Mouse (Mus musculus) T-helper 17 cell (primary cell): ENCODE measurements at regions not wholly inside any gene's neighbourhood (a gene's known extent, or its start where the extent isn't known, plus 50 kb on each side); places are given as distances from the start of the nearest gene placed in this dataset.

ENCODE experiments used
- in situ Hi-C, 2 experiments: fragments of 300-600 bp; cut with MboI, MseI; formaldehyde crosslinking; loops; 1 replicate in 1 of 2; 2 replicates in 1 of 2; pipeline ENCODE4 v1.15.1; 2025; ENCODE audit warnings: high pct_unique_total_duplicates in 2 of 2

DNA sequence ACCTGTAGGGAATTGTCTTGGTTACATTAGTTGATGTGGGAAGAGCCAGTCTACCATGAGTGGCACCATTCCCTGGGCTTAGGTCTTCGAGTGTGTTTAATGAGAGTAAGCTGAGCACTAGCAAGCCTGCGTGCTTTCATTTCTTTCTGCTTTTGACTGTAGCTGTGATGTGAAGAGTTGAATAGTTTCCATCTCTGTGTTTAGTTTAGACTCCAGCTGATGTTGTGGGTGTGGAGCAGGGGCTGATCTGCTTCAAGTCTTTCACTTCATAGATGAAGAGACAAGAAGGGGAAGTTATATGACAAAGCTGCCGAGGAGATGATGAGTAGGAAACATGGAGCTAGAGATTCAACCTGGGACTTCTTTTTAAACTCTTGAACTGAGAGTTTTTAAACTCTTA, 446.0 kb downstream of the Slc4a3 start:
- in situ Hi-C loops: no loop called here

DNA sequence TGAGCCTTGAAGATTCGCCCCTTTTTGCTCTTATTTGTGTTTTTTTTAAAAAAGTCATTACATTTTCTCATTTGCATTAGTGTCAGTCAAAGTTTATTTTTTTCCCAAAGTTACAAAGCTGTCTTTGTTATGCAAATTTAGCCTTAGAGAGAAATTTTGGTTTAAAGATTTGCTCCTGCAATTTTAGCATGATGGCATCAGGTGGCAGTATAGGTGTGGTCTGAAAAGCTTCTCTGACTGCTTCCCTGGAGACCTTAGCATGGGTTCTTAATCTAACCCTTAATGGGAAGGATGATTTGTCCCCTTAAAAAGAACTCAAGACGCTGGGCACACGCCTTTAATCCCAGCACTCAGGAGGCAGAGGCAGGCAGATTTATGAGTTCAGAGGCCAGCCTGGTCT, 451.2 kb downstream of the Slc4a3 start:
- in situ Hi-C loops: no loop called here

DNA sequence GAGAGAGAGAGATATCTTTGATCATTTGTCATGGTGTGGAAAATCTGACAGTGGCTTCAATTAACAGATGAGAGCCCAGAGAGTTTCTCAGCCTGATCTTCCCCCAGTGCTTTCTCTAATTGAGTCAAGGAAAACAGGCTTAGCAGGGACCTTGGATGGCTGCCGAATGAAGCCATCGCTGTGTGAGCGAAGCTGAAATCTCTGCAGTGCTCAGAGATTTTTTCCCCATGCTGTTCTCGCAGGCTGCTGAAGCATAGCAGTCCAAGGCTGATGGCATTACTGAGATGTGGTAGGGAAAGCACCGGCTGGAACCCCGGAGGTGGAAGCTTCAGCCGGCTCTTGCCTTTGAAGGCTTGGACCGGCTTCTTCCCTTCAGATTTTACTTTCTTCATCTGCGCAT, 455.1 kb downstream of the Slc4a3 start:
- in situ Hi-C loops: no loop called here

DNA sequence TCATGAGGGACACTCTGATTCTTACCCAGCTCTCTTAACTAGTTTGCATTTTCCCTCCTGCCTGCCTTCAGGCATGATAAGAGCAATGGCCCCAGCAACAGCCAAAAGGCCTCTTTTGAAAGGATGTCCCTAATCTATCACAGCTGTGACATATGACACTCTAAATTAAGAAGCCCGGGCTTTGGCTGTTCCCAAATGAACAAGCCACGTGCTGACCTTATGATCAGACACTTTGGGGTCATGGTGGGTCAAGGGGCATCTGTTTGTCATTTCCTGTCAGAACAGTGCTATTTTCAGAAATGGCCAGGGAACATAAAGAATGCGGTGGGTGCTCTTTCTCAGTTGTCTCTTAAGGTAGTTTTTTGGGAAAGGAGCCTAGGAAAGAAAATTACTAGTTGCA, 463.5 kb downstream of the Slc4a3 start:
- in situ Hi-C loops: no loop called here

DNA sequence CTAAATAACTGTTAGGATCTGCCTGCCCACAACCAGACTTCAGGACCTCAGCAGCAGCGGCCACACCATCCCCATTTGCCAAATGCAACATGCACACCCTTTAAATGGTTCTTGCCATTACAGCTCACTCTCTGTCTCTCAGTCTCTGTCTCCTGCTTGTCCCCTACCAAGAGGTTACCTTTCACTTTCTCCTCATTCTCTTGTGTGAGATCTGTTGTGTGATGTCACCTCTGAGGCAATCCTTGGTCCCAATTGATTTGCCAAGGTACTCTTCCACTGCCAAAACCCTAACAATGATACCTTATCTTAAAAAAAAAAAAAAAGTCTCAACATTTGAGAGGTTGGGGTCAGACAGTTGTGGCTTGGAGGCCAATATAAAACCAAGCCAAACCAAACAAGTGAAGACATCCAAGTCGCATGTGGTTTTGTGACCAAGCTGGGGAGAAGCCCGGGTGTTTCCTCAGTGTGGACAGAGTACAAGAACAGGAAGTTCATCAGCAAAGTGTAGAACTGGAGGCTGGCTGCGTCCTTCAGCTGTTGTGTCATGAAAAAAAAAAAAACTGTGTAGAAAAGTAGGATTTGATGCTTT, 464.2 kb downstream of the Slc4a3 start:
- in situ Hi-C loops: no loop called here

DNA sequence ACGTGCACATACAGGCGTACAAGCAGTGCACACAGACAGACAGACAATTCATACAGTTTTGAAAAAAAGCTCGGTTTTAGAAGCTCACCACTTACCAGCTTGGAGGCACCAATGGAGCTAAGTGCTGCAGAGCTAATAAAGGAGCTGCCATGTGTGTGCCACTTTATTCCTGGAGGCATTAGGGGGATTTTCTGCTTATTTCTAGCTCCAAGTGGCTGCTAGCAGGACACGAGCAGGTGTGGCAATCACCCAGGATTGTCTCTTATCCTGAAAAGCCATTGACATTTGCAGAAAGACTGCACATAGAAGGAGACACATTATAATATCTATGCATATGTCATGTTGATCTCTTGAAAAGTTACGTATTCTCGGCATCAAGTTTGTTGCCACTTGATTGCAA, 472.5 kb downstream of the Slc4a3 start:
- in situ Hi-C loops: no loop called here

DNA sequence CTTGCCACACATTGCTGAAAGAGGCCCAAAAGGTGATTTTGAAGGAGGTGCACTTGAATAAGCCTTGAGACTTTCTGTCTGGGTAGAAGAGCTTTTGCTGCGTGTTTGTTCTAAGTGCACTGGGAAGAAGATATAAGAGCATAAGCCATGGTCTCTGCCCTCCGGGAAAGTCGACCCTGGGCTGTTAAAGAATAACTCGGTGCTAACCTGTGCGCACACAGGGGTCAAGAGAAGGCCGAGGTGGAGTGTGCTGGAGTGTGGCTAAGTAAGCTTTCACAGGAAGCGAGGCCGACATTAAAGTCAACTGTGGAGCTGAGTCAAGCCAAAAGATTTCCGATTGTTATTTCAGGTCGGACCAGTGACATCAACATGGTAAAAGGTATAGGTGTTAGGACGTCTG, 473.0 kb downstream of the Slc4a3 start:
- in situ Hi-C loops: no loop called here

DNA sequence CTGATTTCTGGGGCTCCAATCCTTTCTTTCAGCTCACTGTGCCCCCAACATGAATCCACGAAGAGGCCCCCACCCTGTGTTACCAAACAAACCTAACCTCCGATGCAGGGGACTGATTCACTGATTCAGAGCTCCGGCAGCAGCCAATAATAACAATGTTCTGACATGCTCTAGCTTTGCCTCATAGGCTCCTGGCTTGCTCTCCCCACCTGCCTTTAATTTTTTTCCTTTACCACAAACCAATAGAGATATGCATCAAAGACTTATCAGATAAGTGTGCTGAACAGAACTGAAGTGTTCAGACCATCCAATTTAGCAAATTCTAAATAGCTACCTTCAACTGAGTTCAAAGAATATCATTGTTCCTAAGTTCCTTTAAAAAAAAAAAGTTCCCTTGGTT, 478.6 kb downstream of the Slc4a3 start:
- in situ Hi-C loops: no loop called here

DNA sequence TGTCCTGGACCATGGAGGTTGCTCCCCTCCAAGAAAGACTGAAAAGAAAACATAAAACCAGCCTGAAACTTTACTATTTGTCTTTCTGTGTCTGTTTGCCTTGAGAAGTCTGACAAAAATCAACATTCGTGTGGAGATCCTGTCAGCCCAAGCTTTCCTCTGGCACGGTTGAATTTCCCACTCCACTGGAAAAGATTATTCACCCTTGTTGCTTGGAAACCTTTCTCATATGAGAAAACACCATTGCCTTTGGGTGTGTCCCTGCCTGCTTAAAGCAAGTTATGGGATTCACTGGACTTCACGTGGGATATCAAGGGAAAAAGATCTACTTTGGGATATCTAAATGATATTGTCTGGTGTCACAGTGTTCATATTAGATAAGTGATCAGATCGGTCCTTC, 479.3 kb downstream of the Slc4a3 start:
- in situ Hi-C loops: no loop called here

DNA sequence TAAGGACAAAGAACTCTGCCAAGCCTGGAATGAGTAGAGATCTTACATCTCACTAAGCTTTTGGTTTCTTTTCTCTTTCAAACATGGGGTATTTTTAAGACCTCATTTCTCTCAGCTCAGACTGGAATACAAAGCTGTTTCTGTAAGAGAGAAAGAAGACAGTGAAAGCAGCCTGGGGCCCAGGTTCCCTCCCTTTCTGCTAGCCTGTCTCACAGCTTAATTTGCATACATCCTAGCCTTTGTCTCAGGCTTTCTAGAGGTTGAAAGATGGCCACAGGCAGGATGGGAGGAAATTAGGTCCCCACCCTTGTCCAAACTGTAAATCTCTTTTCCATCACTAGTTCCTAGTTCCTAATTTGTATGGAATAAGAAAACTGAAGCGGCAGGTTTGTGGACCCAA, 483.0 kb downstream of the Slc4a3 start:
- in situ Hi-C loops: no loop called here

DNA sequence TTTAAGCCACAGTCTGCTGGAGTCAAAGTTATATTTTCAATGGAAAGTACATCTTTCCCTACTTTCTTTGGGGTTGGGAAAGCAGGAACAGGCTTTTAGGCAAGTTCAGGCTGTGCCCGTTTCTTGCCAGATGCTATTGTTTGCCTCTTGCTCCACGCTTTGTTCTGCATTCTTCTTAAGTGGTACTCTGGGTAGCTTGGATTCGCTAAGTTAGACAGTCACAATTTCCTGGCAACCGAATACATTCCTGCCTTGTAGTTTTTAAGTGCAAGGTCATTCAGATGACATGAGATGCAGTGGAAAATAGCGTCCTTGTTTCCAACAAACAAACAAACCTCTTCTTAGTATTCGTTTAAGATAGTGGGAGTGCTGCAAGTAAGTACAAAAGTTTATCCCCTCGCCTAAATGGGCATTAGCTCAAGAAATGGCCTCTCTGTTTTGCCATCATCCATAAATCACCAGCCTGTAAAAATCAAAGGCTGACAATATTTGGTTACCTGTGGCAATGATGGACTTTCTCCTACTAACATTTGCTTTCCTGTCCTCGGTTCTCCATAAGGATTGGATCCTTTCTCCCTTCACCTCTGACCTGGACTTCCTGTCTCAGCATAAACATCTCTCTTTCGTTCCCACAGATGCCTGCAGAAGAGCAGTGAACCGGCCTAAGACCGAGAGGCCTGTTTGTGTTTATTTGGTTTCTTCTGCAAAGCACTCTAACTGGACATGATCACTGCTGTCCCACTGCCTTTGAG, 485.3 kb downstream of the Slc4a3 start:
- in situ Hi-C loops: no loop called here

DNA sequence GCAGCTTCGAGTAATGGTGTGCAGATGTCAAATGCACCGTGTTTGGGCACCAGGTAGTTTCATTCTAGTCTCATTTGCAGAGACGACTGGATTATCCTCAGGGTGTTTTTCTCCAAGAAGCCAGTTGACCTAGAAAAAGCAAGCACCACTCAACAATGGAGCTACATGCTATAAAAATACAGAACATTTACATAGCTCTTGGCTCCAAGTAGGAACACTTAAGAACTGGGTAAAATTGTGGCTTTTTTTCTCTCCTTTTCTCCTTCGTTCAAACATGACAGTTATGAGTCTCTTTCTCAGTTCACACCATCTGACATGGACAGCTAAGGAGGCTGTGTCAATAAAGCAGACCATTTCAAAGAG, 485.8 kb downstream of the Slc4a3 start:
- in situ Hi-C loops: no loop called here

DNA sequence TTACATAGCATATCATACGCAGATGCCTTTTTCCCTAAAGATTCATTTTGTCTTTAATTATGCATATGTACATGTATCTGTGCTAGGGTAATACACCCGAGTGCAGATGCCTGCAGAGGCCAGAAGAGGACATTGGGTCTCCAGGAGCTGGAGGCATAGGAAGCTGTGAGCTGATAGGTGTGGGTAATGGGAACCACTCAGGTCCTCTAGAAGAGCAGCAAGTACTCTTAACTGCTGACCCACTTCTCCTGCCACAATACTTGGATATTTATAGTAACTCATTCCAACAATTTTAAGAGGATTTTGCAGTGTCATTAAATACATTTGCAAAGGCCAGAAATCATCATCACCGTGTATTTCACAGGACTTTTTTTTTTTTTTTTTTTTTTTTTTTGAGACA, 486.6 kb downstream of the Slc4a3 start:
- in situ Hi-C loops: no loop called here

DNA sequence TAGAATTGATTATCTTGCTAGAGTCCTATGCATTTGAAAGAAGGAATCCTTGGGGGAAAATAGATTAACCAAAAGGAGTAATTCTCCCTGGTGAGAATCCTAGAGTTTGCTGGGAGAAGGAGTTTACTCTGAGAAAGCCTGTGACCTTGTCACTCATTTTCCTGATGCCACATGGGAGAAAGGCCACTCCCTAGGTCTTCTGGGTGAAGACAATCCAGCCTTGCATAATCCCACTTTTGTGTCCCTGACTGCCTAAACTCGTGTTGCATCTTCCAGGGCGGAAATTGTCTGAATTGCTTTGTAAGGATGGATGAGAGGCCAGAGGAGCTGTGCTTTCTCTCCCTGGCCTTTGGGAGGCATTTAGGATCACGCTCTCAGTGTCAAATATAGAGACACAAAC, 490.2 kb downstream of the Slc4a3 start:
- in situ Hi-C loops: no loop called here

DNA sequence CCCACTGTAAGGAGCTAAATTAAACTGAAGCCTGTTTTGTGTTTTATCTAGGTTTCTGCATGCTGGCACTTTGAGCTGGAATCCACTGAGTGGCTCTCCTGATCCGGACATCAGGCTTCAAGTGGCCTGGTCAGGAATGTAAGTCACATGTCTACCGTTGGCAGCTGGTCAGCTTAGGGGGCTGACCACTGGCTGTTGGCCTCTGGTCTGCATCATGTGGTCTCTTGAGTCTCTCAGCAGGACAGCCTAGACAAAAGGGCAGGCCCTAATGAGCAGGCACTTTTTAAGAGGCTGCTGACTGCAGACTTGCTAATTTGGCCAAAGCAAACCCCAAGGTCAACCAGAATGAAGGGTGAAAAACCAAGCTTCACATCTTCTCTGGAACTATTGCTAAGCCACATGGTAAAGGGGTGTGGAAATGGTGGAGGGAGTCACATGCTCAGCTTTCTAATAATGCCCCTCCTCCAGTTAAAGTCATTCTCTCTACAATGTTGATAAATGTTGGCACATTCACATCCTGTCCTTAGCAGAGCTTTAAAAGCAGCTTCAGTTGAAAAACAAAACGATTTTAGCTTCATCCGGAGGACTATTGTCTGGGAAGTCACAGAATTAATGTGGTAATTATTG, 493.1 kb downstream of the Slc4a3 start:
- in situ Hi-C loops: no loop called here

DNA sequence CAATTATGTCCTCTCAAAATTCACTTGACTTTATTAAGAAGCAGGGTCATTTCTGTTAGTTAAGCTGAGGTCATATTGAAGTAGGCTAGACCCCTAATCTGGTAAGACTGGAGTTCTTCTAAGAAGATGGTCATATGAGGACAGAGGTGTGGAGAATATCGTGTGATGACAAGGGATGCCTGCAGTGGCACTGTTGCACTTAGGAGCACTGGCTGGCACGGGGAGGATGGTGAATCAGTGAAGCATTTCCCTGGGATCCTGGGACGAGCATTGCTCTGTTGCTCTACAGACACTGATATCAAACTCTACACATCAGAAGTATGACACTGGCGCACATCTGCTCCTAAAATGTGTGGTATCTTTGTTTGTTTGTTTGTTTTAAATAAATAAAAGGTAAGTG, 493.6 kb downstream of the Slc4a3 start:
- in situ Hi-C loops: no loop called here

DNA sequence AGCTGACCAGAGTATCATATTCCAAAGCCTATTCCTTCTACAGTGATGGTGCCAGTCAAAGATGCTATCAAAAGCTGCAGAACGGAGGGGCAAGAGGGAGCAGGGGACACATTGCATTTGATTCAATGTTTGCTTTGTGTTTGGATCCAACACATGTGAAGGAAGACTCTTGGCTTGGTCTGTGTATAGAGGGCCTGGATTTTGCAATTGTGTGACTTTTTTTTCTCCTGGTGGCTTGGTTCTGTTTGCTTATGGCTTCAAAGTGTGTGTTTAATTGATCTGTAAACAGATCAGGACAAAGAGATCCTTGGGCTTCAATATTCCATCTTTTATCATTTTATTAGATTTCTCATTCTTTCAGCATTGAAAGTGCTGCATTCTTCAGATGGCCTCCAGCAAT, 504.2 kb downstream of the Slc4a3 start:
- in situ Hi-C loops: no loop called here

DNA sequence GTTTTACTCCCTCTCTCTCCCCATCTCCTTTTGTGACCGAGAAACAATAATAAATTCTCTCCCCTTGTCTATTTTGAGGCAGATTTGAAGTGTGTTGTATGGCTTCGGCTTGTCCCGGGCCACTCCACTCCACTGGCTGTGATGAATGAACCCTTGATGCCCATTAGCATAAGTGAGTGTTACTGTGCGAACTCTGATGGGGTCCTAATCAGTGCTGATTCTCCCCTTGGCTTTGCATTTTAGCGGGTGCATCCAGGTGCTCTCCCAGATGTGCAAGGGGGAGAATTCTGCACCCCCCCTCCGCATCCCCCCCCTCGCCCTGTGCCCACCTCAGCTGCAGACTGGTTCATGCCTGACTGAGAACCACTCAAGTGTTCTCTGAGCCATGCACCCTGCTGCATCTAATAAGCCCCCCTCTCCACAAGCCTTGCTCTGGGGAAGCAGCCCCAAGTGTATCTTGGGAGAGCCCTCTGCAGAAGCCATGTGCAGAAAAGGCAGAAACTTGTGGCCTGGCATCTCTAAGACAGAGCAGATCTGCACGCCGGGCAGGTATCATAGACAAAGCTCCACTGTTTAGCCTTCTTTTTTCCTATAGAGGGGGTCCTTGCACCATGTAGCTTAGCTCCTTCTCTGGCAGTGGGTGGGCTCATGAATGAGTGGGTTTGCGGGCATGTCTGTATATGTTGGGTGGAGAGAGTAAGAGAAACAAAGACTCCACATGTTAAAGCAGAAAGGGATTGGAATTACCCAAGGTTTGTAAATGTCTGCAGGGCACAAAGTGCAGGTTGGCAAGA, 507.5 kb downstream of the Slc4a3 start:
- in situ Hi-C loops: no loop called here

DNA sequence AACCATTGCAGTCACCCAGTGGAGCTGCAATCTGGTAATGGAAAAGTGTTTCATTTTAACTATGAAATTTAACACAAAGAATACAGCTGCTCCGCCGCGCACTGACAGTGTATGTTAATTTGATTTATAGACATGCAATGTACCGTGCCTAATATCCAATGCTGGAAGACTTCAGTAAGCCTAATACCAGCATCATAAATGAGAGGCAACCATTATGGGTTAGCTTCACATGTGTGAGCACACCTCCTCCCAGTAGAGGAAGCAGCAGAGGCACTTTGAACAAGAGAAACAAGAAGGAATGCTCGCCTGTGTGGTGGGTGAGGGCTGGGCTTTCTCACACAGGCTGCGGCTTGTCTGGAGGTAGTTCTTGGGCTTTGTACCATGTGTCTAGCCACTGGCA, 519.7 kb downstream of the Slc4a3 start:
- in situ Hi-C loops: no loop called here

DNA sequence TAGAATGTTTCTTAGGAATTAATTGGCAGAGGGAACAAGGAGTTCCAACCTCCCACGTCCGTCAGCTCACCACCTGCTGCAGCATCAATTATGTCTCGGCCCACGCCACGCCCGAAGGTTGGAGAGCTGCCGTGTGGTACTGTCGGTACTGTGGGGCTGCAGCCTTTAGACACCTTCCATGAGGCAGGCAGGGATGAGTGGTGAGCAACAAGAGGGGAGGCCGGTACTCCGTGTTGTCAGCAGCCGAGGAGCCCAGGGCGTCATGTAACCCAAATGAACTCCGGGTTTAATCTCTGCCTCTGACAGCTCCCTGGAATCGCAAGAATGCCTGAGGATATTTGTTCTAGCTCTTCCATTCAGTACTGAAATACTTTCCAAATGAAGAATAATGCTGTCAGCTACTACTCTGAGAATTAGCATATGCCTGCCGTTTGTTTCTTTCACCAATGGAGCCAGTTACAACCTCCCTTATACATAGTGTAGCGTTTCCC, 524.8 kb downstream of the Slc4a3 start:
- in situ Hi-C loops: no loop called here

DNA sequence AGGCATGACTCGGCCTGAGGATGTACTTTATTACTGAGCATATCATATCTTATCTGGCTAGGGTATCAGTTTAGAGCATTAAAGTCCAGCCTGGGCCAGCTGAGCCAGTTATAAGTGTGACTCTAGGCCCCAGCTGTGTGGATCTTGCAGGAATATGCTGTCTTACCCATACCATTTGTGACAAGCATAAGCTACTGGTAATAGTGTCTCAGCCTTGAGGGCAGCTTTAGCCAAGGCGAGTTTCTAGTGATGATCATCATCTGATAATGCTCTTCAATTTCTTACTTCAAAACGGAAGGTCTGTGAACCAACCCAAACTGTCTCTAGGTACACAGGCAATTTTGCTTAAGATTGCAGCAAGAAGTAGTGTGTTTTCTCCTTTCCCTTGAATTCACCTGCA, 529.1 kb downstream of the Slc4a3 start:
- in situ Hi-C loops: no loop called here

DNA sequence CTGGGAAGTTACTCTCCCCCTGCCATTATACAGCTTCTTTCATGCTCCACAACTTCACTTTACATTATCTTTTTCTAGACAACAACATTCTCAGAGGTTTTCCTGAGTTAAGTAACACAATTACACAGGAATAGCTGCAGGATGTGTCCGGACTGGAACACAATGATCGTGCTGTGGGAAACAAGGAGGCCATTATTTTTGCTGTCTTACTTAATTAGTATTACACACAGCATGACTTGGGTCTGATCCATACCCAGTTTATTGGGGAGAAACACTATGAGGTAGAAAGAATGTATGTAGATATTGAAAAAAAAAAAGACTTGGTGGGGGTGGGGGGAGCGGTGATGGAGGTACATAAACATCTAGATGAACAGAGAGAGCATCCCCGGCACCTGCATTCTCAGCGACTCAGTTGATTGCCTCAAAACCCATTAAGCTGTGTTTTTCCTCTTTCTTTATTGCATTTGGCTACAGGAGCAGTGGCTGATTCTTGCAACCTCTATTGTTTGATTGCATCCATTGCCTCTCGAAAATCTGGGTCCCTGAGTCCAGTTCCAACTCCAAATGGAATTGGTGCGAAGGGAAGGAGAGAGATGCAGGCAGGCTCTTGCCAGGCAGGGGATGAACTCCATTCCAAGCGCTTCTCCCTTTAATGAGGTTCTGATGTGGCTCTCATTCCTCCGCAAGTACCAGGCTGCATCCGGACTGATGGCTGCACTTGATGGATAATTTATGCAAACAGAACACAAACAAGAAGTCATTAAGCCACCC, 529.8 kb downstream of the Slc4a3 start:
- in situ Hi-C loops: no loop called here
